Mouse (Mus musculus): Measurements from ENCODE around the gene Olfr5. TPM values are rescaled to one million over a fixed set of nuclear protein-coding genes. Genes with fewer than 3 reads are reported as not detected.

Olfr5 gene
- polyA plus RNA-seq, 1 experiment from 2014 or later, result not detected

DNA sequence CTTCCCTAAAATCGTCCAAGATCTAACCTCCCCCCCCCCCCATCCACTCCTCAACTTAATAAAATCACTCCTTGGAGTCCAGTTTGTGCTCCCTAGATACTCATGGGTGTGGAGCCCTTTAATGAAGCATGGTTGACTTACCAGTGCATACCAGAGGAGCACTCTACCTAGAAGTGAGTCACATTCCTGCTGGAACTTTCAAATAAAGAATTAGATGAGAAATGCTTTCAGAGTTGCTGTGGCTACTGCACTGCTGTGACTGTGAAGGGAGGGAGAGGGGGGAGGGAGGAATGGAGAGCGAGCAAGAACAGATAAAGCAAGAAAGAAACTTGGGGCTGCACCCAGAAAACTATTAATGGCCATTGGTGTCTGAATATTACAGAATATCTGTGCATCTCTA is 45.6 kb downstream of the Olfr5 start:
- DNase-seq (no peak), ATAC-seq (ENCODE audit: low read depth) (no peak)
- Histone ChIP-seq H3K4me3 (replicated peaks) (no peak overlapping the region), H3K9ac (no peak overlapping the region), H3K9me3 (replicated peaks) (no peaks in the 10 kb centered on the region), H3K4me1 (replicated peaks) (no peaks in the 10 kb centered on the region), H3K36me3 (no peaks in the 10 kb centered on the region), H3K27ac (no peak overlapping the region), H3K4me2 (no peak overlapping the region), H3K27me3 (no peaks in the 10 kb centered on the region)
- WGBS (ENCODE audit: insufficient replicate concordance), result 33% methylated on average over 2 of the region's 2 CpGs

DNA sequence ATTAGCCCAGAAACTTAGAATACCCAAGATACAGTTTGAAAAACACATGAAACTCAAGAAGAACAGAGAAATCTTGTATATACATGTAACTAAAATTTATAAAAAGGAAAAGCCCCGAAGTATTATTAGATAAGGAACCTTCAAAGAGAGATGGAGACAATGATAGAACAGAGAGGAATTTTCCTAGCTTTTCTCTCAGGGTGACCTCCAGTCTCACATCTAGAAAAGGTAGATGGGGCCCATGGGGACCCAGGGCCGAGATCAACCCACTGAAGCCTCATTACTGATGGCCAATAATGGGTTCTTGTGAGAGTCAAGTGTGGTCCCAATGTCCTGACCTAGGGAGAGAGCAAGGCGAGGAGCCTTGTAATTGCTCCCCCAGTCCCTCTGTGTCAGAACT is 48.4 kb downstream of the Olfr5 start, which contains the start of gene Olfr1344:
TSS of gene Olfr1344 (plus strand) at position 301 of the 400 bp plus-strand sequence.
- no peaks in the 10 kb centered on the region for H3K4me1 ChIP-seq (replicated peaks)
- H3K4me3 ChIP-seq (replicated peaks), result no peak within 1 kb of the TSS
- ATAC-seq (ENCODE audit: low read depth) (no peak), DNase-seq (no peak)
- 41% methylated on average over 3 of the region's 3 CpGs for WGBS (ENCODE audit: insufficient replicate concordance)
- no peak within 1 kb of the TSS for H3K27ac ChIP-seq
- H3K27me3 ChIP-seq, result no peaks in the 10 kb centered on the region
- no peaks in the 10 kb centered on the region for H3K36me3 ChIP-seq
- H3K4me2 ChIP-seq, result no peak within 1 kb of the TSS
- no peaks in the 10 kb centered on the region for H3K9me3 ChIP-seq (replicated peaks)
- no peak within 1 kb of the TSS for H3K9ac ChIP-seq

DNA sequence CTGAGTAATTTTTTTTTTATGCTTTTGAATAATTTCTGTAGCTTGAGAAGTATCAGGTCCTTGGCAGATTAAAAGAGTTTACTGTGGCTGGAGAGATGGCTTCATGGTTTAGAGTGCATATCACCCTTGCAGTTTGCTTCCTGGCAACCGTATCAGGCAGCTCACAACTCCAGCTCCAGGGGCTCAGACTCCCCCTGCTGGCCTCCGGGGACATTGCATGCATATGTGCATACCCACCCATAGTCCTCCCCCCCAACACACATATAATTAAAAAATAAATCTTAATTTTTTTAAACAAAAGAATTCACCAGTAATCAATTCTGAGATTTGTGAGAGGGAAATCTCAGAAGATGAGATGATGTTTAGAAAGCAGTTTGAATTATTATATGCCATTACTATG is 56.4 kb downstream of the Olfr5 start:
- no peak for ATAC-seq (ENCODE audit: low read depth)
- peak; percentile 14 for DNase-seq

DNA sequence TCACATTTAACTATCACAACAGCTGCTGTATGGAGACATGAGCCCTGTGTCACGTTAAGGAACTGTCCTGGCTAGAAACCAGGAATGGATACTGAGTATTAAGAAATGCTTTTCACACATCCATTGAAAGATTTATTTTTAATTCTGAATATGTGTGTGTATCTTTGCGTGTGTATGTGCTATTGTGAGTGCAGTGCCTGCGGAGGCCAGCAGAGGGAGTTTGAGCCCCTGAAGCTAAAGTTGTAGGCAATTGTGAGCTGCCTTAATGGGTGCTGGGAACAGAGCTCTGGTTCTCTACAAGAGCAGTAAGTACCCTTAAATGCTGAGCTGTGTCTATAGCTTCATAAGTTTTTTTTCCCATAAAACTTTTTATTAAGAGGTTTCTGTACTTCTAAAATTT is 57.4 kb downstream of the Olfr5 start:
- Histone ChIP-seq H3K4me2 (no peak overlapping the region), H3K27me3 (no peaks in the 10 kb centered on the region), H3K27ac (no peak overlapping the region), H3K36me3 (no peaks in the 10 kb centered on the region), H3K9me3 (replicated peaks) (peaks cover 4% of the 10 kb centered on the region; the same call in 1 of the 2 replicates), H3K9ac (no peak overlapping the region), H3K4me3 (replicated peaks) (no peak overlapping the region), H3K4me1 (replicated peaks) (no peaks in the 10 kb centered on the region)
- WGBS (ENCODE audit: insufficient replicate concordance), result 70% methylated on average over 3 of the region's 3 CpGs
- no peak for ATAC-seq (ENCODE audit: low read depth)
- no peak for DNase-seq

More for the DNA sequence above, 56.4 kb downstream of the Olfr5 start:
- Histone ChIP-seq H3K4me1 (replicated peaks) (no peaks in the 10 kb centered on the region), H3K27me3 (no peaks in the 10 kb centered on the region), H3K9ac (no peak overlapping the region), H3K4me2 (no peak overlapping the region), H3K36me3 (no peaks in the 10 kb centered on the region), H3K9me3 (replicated peaks) (peaks cover 4% of the 10 kb centered on the region; the same call in 1 of the 2 replicates), H3K27ac (no peak overlapping the region), H3K4me3 (replicated peaks) (no peak overlapping the region)
- 25% methylated on average over 2 of the region's 2 CpGs for WGBS (ENCODE audit: insufficient replicate concordance)

Other genes with a start within 250 kb of the Olfr5 start
- gene Epp13, start 234.2 kb downstream of the Olfr5 start, polyA plus RNA-seq (2015; fragmentation: Nextera tagmentation; extraction: Ambion mirVana), result not detected in 2 replicates
- gene Zfp667, start 200.4 kb downstream of the Olfr5 start, polyA plus RNA-seq (2015; fragmentation: Nextera tagmentation; extraction: Ambion mirVana), result 7.1 and 7.6 TPM in 2 replicates
- gene Zfp583, start 155.7 kb downstream of the Olfr5 start, polyA plus RNA-seq (2015; fragmentation: Nextera tagmentation; extraction: Ambion mirVana), result 1.1 and 1.3 TPM in 2 replicates
- gene Gm3854, start 143.2 kb downstream of the Olfr5 start, polyA plus RNA-seq (2015; fragmentation: Nextera tagmentation; extraction: Ambion mirVana), result 0.32 and 0.39 TPM in 2 replicates
- 0.88 and 0.97 TPM in 2 replicates for gene Zfp78, start 123.7 kb downstream of the Olfr5 start, polyA plus RNA-seq (2015; fragmentation: Nextera tagmentation; extraction: Ambion mirVana)
- 1.3 and 1.6 TPM in 2 replicates for gene Zfp28, start 103.6 kb downstream of the Olfr5 start, polyA plus RNA-seq (2015; fragmentation: Nextera tagmentation; extraction: Ambion mirVana)
- gene Smim17, start 88.2 kb downstream of the Olfr5 start, polyA plus RNA-seq (2015; fragmentation: Nextera tagmentation; extraction: Ambion mirVana), result not detected in 2 replicates
- gene Gm20715, start 76.7 kb downstream of the Olfr5 start, polyA plus RNA-seq (2015; fragmentation: Nextera tagmentation; extraction: Ambion mirVana), result not detected in 2 replicates
- not detected in 2 replicates for gene Olfr1344, start 48.3 kb downstream of the Olfr5 start, polyA plus RNA-seq (2015; fragmentation: Nextera tagmentation; extraction: Ambion mirVana)
- gene Olfr1336, start 30.8 kb downstream of the Olfr5 start, polyA plus RNA-seq (2015; fragmentation: Nextera tagmentation; extraction: Ambion mirVana), result not detected in 2 replicates
- not detected in 2 replicates for gene Olfr1346, start 19.8 kb downstream of the Olfr5 start, polyA plus RNA-seq (2015; fragmentation: Nextera tagmentation; extraction: Ambion mirVana)
- not detected in 2 replicates for gene Olfr1347, start 12.8 kb upstream of the Olfr5 start, polyA plus RNA-seq (2015; fragmentation: Nextera tagmentation; extraction: Ambion mirVana)
- gene Olfr1348, start 21.8 kb upstream of the Olfr5 start, polyA plus RNA-seq (2015; fragmentation: Nextera tagmentation; extraction: Ambion mirVana), result not detected in 2 replicates
- gene Olfr1349, start 36.0 kb upstream of the Olfr5 start, polyA plus RNA-seq (2015; fragmentation: Nextera tagmentation; extraction: Ambion mirVana), result not detected in 2 replicates
- not detected in 2 replicates for gene Olfr1350, start 77.9 kb upstream of the Olfr5 start, polyA plus RNA-seq (2015; fragmentation: Nextera tagmentation; extraction: Ambion mirVana)
- gene Zim1, start 209.5 kb upstream of the Olfr5 start, polyA plus RNA-seq (2015; fragmentation: Nextera tagmentation; extraction: Ambion mirVana), result 0.99 and 1.0 TPM in 2 replicates
- 30.9 and 42.8 TPM in 2 replicates for gene Peg3, start 243.5 kb upstream of the Olfr5 start, polyA plus RNA-seq (2015; fragmentation: Nextera tagmentation; extraction: Ambion mirVana)
- gene Usp29, start 243.6 kb upstream of the Olfr5 start, polyA plus RNA-seq (2015; fragmentation: Nextera tagmentation; extraction: Ambion mirVana), result 1.4 and 1.9 TPM in 2 replicates